Comparison of ENCODE assay signal across 28 mouse cellular contexts in genomic region chr10:93076376-93076775, GRCm38 (mm10). TPM values are rescaled to one million over a fixed set of nuclear protein-coding genes. Genes with fewer than 3 reads are reported as not detected.
"Had no signal": no experiment of that assay in that cellular context is flagged by ENCODE, and none has a peak within 500 bp of the region (broad histone marks: within the 10 kb centered on the region; RNA-seq: fewer than 3 reads in every experiment).

No protein-coding gene starts in this region.

- H3K27ac ChIP-seq: gastrocnemius, adult 2 months; heart, adult 2 months; heart, embryonic 13.5 days; heart, embryonic 15.5 days; hindbrain, embryonic 10.5 days; hindbrain, embryonic 12.5 days; hindbrain, embryonic 14.5 days; intestine, embryonic 15.5 days; kidney, postnatal 0 days; limb, embryonic 12.5 days; limb, embryonic 15.5 days; liver, embryonic 12.5 days; liver, embryonic 14.5 days had no signal

- DNase-seq: gastrocnemius, adult 2 months; gastrocnemius, postnatal 10 days; gastrocnemius, postnatal 25 days; heart, adult 2 months; heart, postnatal 14 days; heart, postnatal 4 days; kidney, adult 18-20 months; kidney, adult 8-10 months; kidney, postnatal 14 days; kidney, postnatal 36 days; left cerebral cortex, postnatal 4 days had no signal

- H3K36me3 ChIP-seq: heart, embryonic 13.5 days; heart, embryonic 15.5 days; hindbrain, embryonic 10.5 days; hindbrain, embryonic 12.5 days; intestine, embryonic 15.5 days; limb, embryonic 12.5 days; limb, embryonic 15.5 days; liver, embryonic 12.5 days had no signal

- H3K9me3 ChIP-seq: heart, embryonic 13.5 days; heart, embryonic 15.5 days; hindbrain, embryonic 10.5 days; hindbrain, embryonic 12.5 days; intestine, embryonic 15.5 days; limb, embryonic 12.5 days; limb, embryonic 15.5 days; liver, embryonic 12.5 days had no signal

- H3K4me3 ChIP-seq: gastrocnemius, adult 2 months; heart, adult 2 months; heart, embryonic 13.5 days; heart, embryonic 15.5 days; hindbrain, embryonic 10.5 days; hindbrain, embryonic 12.5 days; intestine, embryonic 15.5 days; limb, embryonic 12.5 days; limb, embryonic 15.5 days; liver, embryonic 12.5 days had no signal

- H3K4me1 ChIP-seq: intestine, embryonic 15.5 days had no signal

- H3K4me2 ChIP-seq: heart, embryonic 11.5 days; heart, embryonic 13.5 days; heart, embryonic 15.5 days; hindbrain, embryonic 12.5 days; hindbrain, embryonic 14.5 days; intestine, embryonic 15.5 days; limb, embryonic 12.5 days; limb, embryonic 15.5 days; liver, embryonic 12.5 days had no signal

- H3K9ac ChIP-seq: heart, embryonic 13.5 days; heart, embryonic 15.5 days; hindbrain, embryonic 12.5 days; hindbrain, embryonic 14.5 days; intestine, embryonic 15.5 days; limb, embryonic 12.5 days; limb, embryonic 15.5 days; liver, embryonic 12.5 days; liver, embryonic 14.5 days had no signal

- H3K27me3 ChIP-seq: heart, embryonic 13.5 days; heart, embryonic 15.5 days; hindbrain, embryonic 12.5 days; intestine, embryonic 15.5 days; limb, embryonic 12.5 days; limb, embryonic 15.5 days; liver, embryonic 12.5 days had no signal

- ATAC-seq: forebrain, embryonic 16.5 days; hindbrain, embryonic 16.5 days; inflammation-experienced regulatory T-cells, adult 6 months; intestine, embryonic 15.5 days; intestine, postnatal 0 days; liver, embryonic 12.5 days had no signal

RNA-seq across cellular contexts. Expression of gene Cfap54, which starts 5.0 kb away (rescaled TPM):
- polyA plus RNA-seq: intestine, postnatal 0 days; liver, embryonic 16.5 days had no signal
